Mouse (Mus musculus) frontal cortex, postnatal 10 days (tissue): ENCODE results near the gene S100g.
A peak's percentile ranks its signal among the peaks of the same experiment; 100 is the strongest.

ENCODE experiments used
- DNase-seq, 2 experiments: peaks; one replicate each; pipeline ENCODE4 v3.0.0; 2022; ENCODE audit warnings: low spot score in 2 of 2, mixed read lengths in 1 of 2

Gene S100g

DNA sequence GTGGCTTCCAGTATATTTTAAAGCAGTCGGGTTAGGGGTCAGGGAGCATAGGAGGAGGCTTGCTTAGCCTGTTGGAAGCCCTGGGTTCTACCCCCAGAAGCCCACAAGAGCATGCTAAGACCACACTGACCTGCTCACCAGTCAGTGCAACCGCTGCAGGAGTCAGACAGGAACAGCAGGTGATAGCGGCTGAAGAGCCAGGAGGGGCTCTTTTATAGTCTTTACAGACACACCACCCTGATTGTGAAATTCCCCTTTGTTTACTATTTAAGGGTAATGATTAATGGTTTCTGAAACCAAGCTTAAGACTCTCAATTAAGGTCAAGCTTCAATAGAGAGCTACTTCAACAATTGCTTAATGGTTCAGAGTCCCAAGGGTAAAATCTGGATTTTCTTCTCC, at the start of gene S100g:
TSS of gene S100g (minus strand) at position 217 of the 400 bp plus-strand sequence.
- DNase-seq, result no peak

DNA sequence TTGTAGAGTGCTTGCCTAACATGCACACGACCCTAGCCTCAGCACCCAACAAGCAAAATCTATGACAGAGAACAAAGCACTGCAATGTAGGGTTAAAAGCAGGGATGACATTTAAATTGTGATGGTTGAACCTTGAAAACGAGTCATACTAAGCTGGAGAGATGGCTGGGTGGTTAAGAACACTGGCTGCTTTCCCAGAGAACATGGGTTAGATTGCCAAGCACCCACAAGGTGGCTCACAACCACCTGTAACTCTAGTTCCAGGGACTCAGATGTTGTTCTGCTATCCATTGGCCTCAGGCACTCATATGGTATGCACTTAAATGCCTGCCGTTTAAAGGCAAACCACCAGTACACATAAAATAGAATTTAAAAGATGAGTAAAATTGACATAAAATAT, 27.7 kb upstream of the S100g start:
- no peak for DNase-seq

DNA sequence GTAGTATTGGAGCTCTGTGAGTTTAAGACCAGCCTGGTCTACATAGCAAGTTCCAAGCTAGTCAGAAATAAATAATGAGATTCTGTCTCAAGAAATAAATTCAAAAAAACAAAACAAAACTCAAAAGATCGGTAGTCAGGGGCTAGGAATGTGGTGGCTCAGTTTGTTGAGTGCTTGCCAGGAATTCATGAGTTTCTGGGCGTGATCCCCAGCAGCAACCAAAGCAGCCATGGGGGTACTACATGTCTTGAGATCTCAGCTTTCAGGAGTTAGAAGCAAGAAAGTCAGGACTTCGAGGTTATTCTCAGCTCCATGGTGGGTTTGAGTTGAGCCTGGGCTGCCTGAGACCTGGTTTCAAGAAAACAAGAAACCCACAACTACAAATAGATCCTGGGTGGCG, 27.0 kb upstream of the S100g start:
- no peak for DNase-seq

DNA sequence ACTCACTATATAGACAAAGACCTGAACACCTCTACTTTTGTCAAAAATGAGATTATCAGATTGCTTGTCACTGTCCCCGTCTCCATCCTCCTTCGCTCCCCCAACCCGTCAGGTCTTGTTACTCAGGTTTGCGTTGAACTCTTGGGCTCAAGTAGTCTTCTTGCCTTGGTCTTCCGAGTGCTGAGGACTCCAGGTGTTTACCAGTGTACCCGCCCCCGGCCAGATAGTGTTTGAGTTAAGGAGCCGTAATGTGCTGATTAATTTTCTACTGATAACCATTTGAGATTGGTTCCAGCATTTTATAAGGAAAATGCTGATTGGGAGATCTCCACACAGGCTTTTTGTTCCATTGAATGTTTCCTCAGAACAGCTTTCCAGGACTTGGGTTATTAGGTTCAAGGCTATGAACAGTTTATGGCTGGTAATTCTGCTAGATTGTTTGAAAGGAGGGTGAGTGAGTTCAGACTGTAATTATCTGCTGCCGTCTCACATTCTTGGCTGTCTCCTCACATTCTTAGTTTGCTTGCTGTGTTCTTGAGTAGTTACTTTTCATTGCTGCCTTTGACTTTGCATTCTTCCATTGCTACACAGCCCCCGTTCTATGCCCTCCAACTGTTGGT, 22.6 kb upstream of the S100g start:
- DNase-seq, result no peak

DNA sequence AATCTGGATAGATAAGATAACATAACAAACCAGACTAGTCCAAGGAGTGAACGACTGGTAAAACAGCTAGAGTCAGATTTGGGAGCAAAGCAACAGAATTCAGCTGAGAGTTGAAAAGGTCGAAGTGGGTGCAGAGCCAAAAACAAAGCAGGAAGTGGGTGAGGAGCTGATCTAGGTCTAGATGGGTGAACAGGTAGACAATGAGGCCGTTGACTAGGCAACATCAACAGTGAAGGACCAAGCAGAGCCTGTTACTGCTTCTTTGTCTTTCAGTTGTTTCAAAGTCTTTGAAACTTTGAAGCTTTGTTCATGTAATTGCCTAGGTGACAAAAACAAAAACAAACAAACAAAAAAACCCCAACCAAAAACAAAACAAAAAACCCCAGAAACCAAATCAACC, 11.8 kb upstream of the S100g start:
- no peak for DNase-seq

DNA sequence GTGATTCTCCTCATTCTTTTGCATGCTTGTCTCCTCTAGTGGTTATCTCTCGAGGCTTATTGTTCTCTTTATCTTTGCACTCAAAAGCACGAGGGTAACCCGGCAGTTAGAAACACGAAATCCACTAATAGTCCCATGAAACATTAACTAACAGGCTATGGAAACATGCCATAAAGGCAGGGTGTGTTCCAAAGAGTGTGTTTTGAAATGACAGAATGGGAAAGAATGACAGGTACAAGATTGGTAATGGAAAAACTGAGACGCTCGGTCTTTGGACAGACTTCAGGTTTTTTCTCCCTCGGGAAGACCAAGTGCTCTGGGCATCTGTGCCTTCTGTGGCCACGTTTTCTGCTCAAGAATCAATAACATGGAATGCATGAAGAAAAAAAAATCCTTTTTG, 3.1 kb upstream of the S100g start:
- DNase-seq, result no peak

DNA sequence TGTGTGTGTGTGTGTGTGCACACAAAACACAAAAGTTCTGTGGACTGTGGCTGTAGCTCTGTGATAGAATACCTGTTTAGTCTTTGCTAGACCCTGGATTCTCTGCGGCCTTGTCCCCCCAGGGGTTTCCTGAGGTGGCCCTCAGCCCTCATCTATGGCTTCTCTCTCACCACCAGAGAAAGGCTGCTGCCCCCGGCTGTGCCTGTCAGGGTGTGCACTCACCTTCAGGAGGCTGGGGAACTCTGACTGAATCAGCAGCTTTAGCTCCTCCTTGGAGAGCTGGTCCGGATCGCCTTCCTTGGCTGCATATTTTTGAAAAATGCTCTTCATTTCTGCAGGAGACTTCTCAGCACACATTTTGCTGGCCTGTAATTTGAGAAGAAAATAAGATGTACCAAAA, 559 bp downstream of the S100g start:
- no peak for DNase-seq

DNA sequence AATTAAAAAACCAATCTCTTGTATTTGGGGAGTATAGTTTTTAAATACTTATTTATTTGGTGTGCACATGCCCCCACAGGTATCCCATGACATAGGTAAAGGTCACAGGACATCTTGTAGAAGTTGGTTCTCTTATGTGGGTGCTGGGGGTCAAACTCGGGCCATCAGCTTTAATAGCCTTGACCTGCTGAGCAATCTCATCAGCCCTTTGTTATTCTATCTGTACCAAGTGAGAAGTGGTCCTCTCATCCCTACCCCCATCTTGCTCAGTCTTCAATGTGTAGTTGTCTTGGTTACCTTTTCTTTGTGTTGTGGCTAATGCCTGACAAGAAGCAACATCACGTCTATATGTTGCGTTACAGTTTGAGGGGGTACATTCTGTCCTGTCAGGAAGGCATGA, 6.5 kb downstream of the S100g start:
- no peak for DNase-seq

DNA sequence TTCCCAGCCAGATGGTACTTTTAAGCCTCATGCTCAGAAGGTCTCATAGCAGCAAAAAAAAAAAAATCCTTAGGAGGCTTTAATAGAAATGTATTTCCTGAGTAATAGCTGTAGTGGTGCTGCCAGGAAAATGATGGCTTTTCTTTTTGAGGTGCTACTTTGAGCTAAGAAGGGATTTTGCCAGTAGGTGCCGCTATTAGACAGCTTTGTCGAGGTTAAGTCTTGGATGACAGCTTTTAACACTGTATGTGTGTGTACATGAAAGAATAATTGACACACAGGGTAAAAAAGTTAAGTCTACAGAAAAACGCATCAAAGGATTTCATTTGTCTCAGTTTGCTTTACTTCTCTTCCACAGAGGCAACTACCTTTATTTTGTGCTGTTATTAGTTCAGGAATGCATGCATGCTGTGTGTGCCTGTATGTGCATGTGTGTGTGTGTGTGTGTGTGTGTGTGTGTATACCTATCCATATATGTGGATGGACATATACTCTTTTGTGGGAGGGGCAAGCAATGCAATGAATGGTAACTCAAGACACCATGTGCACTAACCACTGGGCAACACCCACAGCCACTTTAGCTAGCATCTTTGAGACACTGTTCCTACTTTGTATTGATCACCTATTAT, 14.5 kb downstream of the S100g start:
- DNase-seq, result peak in 1 of 2 experiments; percentile 12

DNA sequence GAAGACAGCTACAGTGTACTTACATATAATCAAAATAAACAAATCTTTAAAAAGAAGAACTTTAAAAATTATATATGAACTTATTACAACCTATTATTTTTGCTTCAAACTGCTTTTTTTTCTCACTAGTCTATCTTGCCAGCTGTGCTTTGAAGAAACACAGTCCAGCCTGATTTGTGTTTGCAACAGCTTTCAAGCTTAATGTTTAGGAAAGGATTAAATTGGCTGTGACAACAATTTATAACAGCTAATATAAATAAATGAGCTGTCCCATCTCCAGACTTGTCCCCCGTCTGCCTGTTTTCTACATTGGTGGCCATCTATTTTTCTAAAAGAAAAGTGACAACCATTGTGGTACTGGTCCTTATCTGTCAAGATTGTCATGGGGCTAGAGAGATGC, 22.4 kb downstream of the S100g start:
- DNase-seq, result no peak

DNA sequence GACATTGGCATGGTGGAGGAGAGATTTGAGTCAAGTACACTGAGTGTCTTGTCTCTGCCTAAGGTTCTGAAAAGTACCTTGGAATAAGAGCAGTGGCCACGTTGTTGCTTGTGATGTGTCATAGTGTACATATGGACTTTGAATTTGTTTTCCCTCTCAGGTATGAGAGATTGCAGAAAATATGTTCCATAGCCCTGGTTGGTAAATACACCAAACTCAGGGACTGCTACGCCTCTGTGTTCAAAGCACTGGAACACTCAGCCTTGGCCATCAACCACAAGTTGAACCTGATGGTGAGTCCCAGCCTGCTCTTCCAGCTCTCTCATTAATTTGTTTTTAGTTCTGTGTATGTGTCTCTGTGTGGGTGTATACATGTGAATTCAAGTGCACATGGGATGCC, 32.9 kb downstream of the S100g start:
- no peak for DNase-seq

DNA sequence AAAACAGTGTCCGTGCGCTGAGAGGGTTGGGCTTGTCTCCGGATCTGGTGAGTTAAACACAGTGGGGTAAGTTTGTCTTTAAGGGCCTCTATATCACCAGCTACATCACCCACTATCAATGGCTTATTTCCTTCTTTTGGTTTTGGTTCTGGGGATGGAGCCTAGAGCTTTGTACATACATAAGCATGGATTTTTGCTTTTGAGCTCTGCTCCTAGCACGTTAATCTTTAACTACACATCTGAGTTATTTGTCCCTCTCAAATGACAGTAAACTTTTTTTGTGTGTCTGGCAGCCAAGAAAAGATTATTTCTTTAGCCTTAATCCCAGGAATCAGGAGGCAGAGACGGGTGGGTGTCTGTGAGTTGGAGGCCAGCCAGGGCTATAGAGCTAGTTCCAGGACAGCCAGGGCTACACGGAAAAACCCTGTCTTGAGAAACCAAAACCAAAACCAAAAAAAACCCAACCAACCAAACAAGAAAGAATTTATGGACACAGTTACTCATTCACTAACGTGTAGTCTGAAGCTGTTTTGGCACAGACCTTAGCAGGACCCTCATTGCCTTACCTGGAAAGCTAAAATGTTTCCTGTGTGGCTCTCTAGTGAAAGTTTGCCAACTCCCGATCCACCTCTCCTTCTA, 42.8 kb downstream of the S100g start:
- DNase-seq, result no peak

DNA sequence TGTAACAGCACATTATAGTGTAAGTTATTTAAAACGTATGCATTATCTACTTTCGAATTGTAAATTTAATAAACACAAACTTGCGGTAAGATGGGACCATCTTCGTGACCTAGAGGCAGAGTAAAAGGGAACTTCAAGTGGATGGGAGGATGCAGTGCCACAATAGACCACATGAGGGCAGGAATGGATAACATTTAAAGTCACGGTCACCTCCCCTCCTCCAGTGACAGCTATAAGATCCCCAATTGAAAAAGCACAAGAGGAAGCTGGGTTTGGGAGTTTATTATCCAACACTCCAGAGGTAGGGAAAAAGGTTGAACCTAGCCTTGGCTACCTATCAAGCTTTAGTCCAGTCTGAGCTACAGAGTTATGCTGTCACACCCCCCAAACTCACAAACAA, 48.7 kb downstream of the S100g start:
- peak; percentile 5 to 44 for DNase-seq

DNA sequence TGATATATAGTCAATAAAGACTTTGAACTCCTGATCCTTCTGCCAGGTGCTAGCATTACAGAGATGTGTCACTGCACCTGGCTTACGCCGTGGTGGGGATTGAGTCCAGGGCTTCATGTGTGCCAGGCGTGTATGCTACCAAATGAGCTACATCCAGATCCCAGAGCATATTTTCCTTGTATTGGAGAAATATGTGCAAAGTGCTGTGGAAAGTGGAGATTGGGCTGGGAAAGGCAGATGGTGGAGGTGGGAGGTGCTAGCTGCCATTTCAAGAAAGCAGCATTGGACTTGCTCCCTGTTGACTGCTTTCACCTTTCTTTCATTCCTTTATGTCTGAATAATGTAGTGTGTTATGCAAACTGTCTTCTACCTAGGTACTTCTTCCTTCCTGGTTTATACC, 50.7 kb downstream of the S100g start:
- no peak for DNase-seq
